Mouse (Mus musculus): ENCODE measurements at regions not wholly inside any gene's neighbourhood (a gene's known extent, or its start where the extent isn't known, plus 50 kb on each side); places are given as distances from the start of the nearest gene placed in this dataset.

- no peaks in the 10 kb centered on the region for H3K4me1 ChIP-seq (ENCODE audit: control insufficient read depth, low read depth, low read length)
- ATAC-seq (ENCODE audit: low read depth) = no peak
- H3K9me3 ChIP-seq (replicated peaks; ENCODE audit: control insufficient read depth, low read length) = no peaks in the 10 kb centered on the region
- no peak overlapping the region for H3K4me2 ChIP-seq (ENCODE audit: low read depth, low read length)
- no peak overlapping the region for H3K4me3 ChIP-seq (ENCODE audit: low read depth, low read length)
- H3K27ac ChIP-seq (ENCODE audit: low read length) = no peak overlapping the region
- WGBS (ENCODE audit: insufficient replicate concordance) = 63% methylated on average over 2 of the region's 2 CpGs
- no peak overlapping the region for H3K9ac ChIP-seq (ENCODE audit: low read depth, low read length)
- no peaks in the 10 kb centered on the region for H3K36me3 ChIP-seq (ENCODE audit: control insufficient read depth, insufficient read depth)
- H3K27me3 ChIP-seq (ENCODE audit: control insufficient read depth, insufficient read depth, low read depth, low read length) = no peaks in the 10 kb centered on the region
Measured at GRCm38 (mm10) chr2:117903705-117904104, 208.0 kb upstream of the Thbs1 start.

- no peak for ATAC-seq (ENCODE audit: low read depth)
- H3K9me3 ChIP-seq (replicated peaks; ENCODE audit: control insufficient read depth, low read length) = no peaks in the 10 kb centered on the region
- H3K4me2 ChIP-seq (ENCODE audit: low read depth, low read length) = no peak overlapping the region
- H3K4me3 ChIP-seq (ENCODE audit: low read depth, low read length) = no peak overlapping the region
- no peak overlapping the region for H3K9ac ChIP-seq (ENCODE audit: low read depth, low read length)
- H3K27me3 ChIP-seq (ENCODE audit: control insufficient read depth, insufficient read depth, low read depth, low read length) = no peaks in the 10 kb centered on the region
- no peaks in the 10 kb centered on the region for H3K4me1 ChIP-seq (ENCODE audit: control insufficient read depth, low read depth, low read length)
- H3K36me3 ChIP-seq (ENCODE audit: control insufficient read depth, insufficient read depth) = no peaks in the 10 kb centered on the region
- no peak overlapping the region for H3K27ac ChIP-seq (ENCODE audit: low read length)
- WGBS (ENCODE audit: insufficient replicate concordance) = 48% methylated on average over 2 of the region's 2 CpGs
Measured at GRCm38 (mm10) chr2:117906509-117906908, 205.2 kb upstream of the Thbs1 start.

- no peak overlapping the region for H3K4me2 ChIP-seq (ENCODE audit: low read depth, low read length)
- no peak overlapping the region for H3K27ac ChIP-seq (ENCODE audit: low read length)
- no peak overlapping the region for H3K9ac ChIP-seq (ENCODE audit: low read depth, low read length)
- H3K36me3 ChIP-seq (ENCODE audit: control insufficient read depth, insufficient read depth) = no peaks in the 10 kb centered on the region
- WGBS (ENCODE audit: insufficient replicate concordance) = 44% methylated on average over 1 of the region's 1 CpGs
- H3K4me3 ChIP-seq (ENCODE audit: low read depth, low read length) = no peak overlapping the region
- no peaks in the 10 kb centered on the region for H3K9me3 ChIP-seq (replicated peaks; ENCODE audit: control insufficient read depth, low read length)
- H3K4me1 ChIP-seq (ENCODE audit: control insufficient read depth, low read depth, low read length) = no peaks in the 10 kb centered on the region
- H3K27me3 ChIP-seq (ENCODE audit: control insufficient read depth, insufficient read depth, low read depth, low read length) = no peaks in the 10 kb centered on the region
- ATAC-seq (ENCODE audit: low read depth) = no peak
Measured at GRCm38 (mm10) chr2:117910781-117911180, 200.9 kb upstream of the Thbs1 start.

- H3K4me2 ChIP-seq (ENCODE audit: low read depth, low read length) = no peak overlapping the region
- WGBS (ENCODE audit: insufficient replicate concordance) = 40% methylated on average over 2 of the region's 2 CpGs
- no peaks in the 10 kb centered on the region for H3K4me1 ChIP-seq (ENCODE audit: control insufficient read depth, low read depth, low read length)
- no peak overlapping the region for H3K27ac ChIP-seq (ENCODE audit: low read length)
- H3K36me3 ChIP-seq (ENCODE audit: control insufficient read depth, insufficient read depth) = no peaks in the 10 kb centered on the region
- no peak for ATAC-seq (ENCODE audit: low read depth)
- H3K4me3 ChIP-seq (ENCODE audit: low read depth, low read length) = no peak overlapping the region
- no peaks in the 10 kb centered on the region for H3K27me3 ChIP-seq (ENCODE audit: control insufficient read depth, insufficient read depth, low read depth, low read length)
- H3K9me3 ChIP-seq (replicated peaks; ENCODE audit: control insufficient read depth, low read length) = no peaks in the 10 kb centered on the region
- no peak overlapping the region for H3K9ac ChIP-seq (ENCODE audit: low read depth, low read length)
Measured at GRCm38 (mm10) chr2:117912722-117913121, 199.0 kb upstream of the Thbs1 start.

- Histone ChIP-seq H3K9ac (ENCODE audit: low read depth, low read length) (no peak overlapping the region), H3K27me3 (ENCODE audit: control insufficient read depth, insufficient read depth, low read depth, low read length) (no peaks in the 10 kb centered on the region), H3K4me2 (ENCODE audit: low read depth, low read length) (no peak overlapping the region), H3K4me3 (ENCODE audit: low read depth, low read length) (no peak overlapping the region), H3K9me3 (replicated peaks; ENCODE audit: control insufficient read depth, low read length) (no peaks in the 10 kb centered on the region), H3K4me1 (ENCODE audit: control insufficient read depth, low read depth, low read length) (no peaks in the 10 kb centered on the region), H3K36me3 (ENCODE audit: control insufficient read depth, insufficient read depth) (no peaks in the 10 kb centered on the region), H3K27ac (ENCODE audit: low read length) (no peak overlapping the region)
- WGBS (ENCODE audit: insufficient replicate concordance) = 73% methylated on average over 4 of the region's 4 CpGs
- ATAC-seq (ENCODE audit: low read depth) = no peak
Measured at GRCm38 (mm10) chr2:117913846-117914245, 197.8 kb upstream of the Thbs1 start.

GRCm38 (mm10) chr2:117915821-117916220 lies 195.9 kb upstream of the Thbs1 start:
- H3K4me3 ChIP-seq (ENCODE audit: low read depth, low read length) = no peak overlapping the region
- no peak overlapping the region for H3K27ac ChIP-seq (ENCODE audit: low read length)
- no peaks in the 10 kb centered on the region for H3K4me1 ChIP-seq (ENCODE audit: control insufficient read depth, low read depth, low read length)
- no peaks in the 10 kb centered on the region for H3K27me3 ChIP-seq (ENCODE audit: control insufficient read depth, insufficient read depth, low read depth, low read length)
- H3K36me3 ChIP-seq (ENCODE audit: control insufficient read depth, insufficient read depth) = no peaks in the 10 kb centered on the region
- no peak overlapping the region for H3K9ac ChIP-seq (ENCODE audit: low read depth, low read length)
- no peak for ATAC-seq (ENCODE audit: low read depth)
- WGBS (ENCODE audit: insufficient replicate concordance) = 61% methylated on average over 2 of the region's 2 CpGs
- no peaks in the 10 kb centered on the region for H3K9me3 ChIP-seq (replicated peaks; ENCODE audit: control insufficient read depth, low read length)
- H3K4me2 ChIP-seq (ENCODE audit: low read depth, low read length) = no peak overlapping the region

- 43% methylated on average over 3 of the region's 3 CpGs for WGBS (ENCODE audit: insufficient replicate concordance)
- Histone ChIP-seq H3K27me3 (ENCODE audit: control insufficient read depth, insufficient read depth, low read depth, low read length) (no peaks in the 10 kb centered on the region), H3K9ac (ENCODE audit: low read depth, low read length) (no peak overlapping the region), H3K9me3 (replicated peaks; ENCODE audit: control insufficient read depth, low read length) (no peaks in the 10 kb centered on the region), H3K4me1 (ENCODE audit: control insufficient read depth, low read depth, low read length) (no peaks in the 10 kb centered on the region), H3K27ac (ENCODE audit: low read length) (no peak overlapping the region), H3K36me3 (ENCODE audit: control insufficient read depth, insufficient read depth) (no peaks in the 10 kb centered on the region), H3K4me3 (ENCODE audit: low read depth, low read length) (no peak overlapping the region), H3K4me2 (ENCODE audit: low read depth, low read length) (no peak overlapping the region)
- no peak for ATAC-seq (ENCODE audit: low read depth)
Measured at GRCm38 (mm10) chr2:117917181-117917580, 194.5 kb upstream of the Thbs1 start.

- Histone ChIP-seq H3K27ac (ENCODE audit: low read length) (no peak overlapping the region), H3K9ac (ENCODE audit: low read depth, low read length) (no peak overlapping the region), H3K27me3 (ENCODE audit: control insufficient read depth, insufficient read depth, low read depth, low read length) (no peaks in the 10 kb centered on the region), H3K4me1 (ENCODE audit: control insufficient read depth, low read depth, low read length) (no peaks in the 10 kb centered on the region), H3K4me3 (ENCODE audit: low read depth, low read length) (no peak overlapping the region), H3K4me2 (ENCODE audit: low read depth, low read length) (no peak overlapping the region), H3K36me3 (ENCODE audit: control insufficient read depth, insufficient read depth) (no peaks in the 10 kb centered on the region), H3K9me3 (replicated peaks; ENCODE audit: control insufficient read depth, low read length) (no peaks in the 10 kb centered on the region)
- ATAC-seq (ENCODE audit: low read depth) = no peak
- WGBS (ENCODE audit: insufficient replicate concordance) = 58% methylated on average over 5 of the region's 5 CpGs
Measured at GRCm38 (mm10) chr2:117924877-117925276, 186.8 kb upstream of the Thbs1 start.

- 68% methylated on average over 5 of the region's 5 CpGs for WGBS (ENCODE audit: insufficient replicate concordance)
- Histone ChIP-seq H3K9me3 (replicated peaks; ENCODE audit: control insufficient read depth, low read length) (no peaks in the 10 kb centered on the region), H3K4me1 (ENCODE audit: control insufficient read depth, low read depth, low read length) (no peaks in the 10 kb centered on the region), H3K9ac (ENCODE audit: low read depth, low read length) (no peak overlapping the region), H3K27me3 (ENCODE audit: control insufficient read depth, insufficient read depth, low read depth, low read length) (no peaks in the 10 kb centered on the region), H3K4me3 (ENCODE audit: low read depth, low read length) (no peak overlapping the region), H3K4me2 (ENCODE audit: low read depth, low read length) (no peak overlapping the region), H3K36me3 (ENCODE audit: control insufficient read depth, insufficient read depth) (no peaks in the 10 kb centered on the region), H3K27ac (ENCODE audit: low read length) (no peak overlapping the region)
- no peak for ATAC-seq (ENCODE audit: low read depth)
Measured at GRCm38 (mm10) chr2:117925412-117925811, 186.3 kb upstream of the Thbs1 start.

- Histone ChIP-seq H3K4me1 (ENCODE audit: control insufficient read depth, low read depth, low read length) (no peaks in the 10 kb centered on the region), H3K4me3 (ENCODE audit: low read depth, low read length) (no peak overlapping the region), H3K4me2 (ENCODE audit: low read depth, low read length) (no peak overlapping the region), H3K9me3 (replicated peaks; ENCODE audit: control insufficient read depth, low read length) (no peaks in the 10 kb centered on the region), H3K27me3 (ENCODE audit: control insufficient read depth, insufficient read depth, low read depth, low read length) (no peaks in the 10 kb centered on the region), H3K36me3 (ENCODE audit: control insufficient read depth, insufficient read depth) (no peaks in the 10 kb centered on the region), H3K27ac (ENCODE audit: low read length) (no peak overlapping the region), H3K9ac (ENCODE audit: low read depth, low read length) (no peak overlapping the region)
- WGBS (ENCODE audit: insufficient replicate concordance) = 63% methylated on average over 6 of the region's 6 CpGs
- ATAC-seq (ENCODE audit: low read depth) = no peak
Measured at GRCm38 (mm10) chr2:117928062-117928461, 183.6 kb upstream of the Thbs1 start.

All from liver, embryonic 16.5 days (tissue).